Comparison of ENCODE assay signal across 9 mouse cellular contexts in genomic region chrX:36551351-36551750, GRCm38 (mm10). TPM values are rescaled to one million over a fixed set of nuclear protein-coding genes. Genes with fewer than 3 reads are reported as not detected.
DNase-seq lines count a peak whose midpoint lies in the region; ATAC-seq and TF ChIP-seq lines count a peak whose summit lies in the region.
"Had no signal": no experiment of that assay in that cellular context is flagged by ENCODE, and none has a peak within 500 bp of the region (broad histone marks: within the 10 kb centered on the region; RNA-seq: fewer than 3 reads in every experiment).

No protein-coding gene starts in this region.

- TF ChIP-seq CTCF in lung, embryonic 14.5 days (IDR thresholded peaks at IDR 0.05; ENCODE audit: low read depth): no peak
- no peak for TF ChIP-seq CTCF in small intestine, adult 2 months (IDR thresholded peaks at IDR 0.05; ENCODE audit: extremely low read depth, insufficient read length, insufficient replicate concordance, low read depth, low read length)

- H3K4me3 ChIP-seq in forebrain, embryonic 11.5 days (ENCODE audit: low read depth, low read length): no peak overlapping the region
- no peak overlapping the region for H3K4me3 ChIP-seq in forebrain, embryonic 10.5 days
- no peak overlapping the region for H3K4me3 ChIP-seq in lung, embryonic 14.5 days (ENCODE audit: low read depth, low read length)
- H3K4me3 ChIP-seq in small intestine, adult 2 months (ENCODE audit: low read depth, low read length): no peak overlapping the region

- H3K9ac ChIP-seq in forebrain, embryonic 11.5 days (ENCODE audit: low read length): no peak overlapping the region
- no peak overlapping the region for H3K9ac ChIP-seq in lung, embryonic 14.5 days

- 38% methylated on average over 6 of the region's 6 CpGs for WGBS in forebrain, embryonic 11.5 days
- 38% methylated on average over 6 of the region's 6 CpGs for WGBS in forebrain, embryonic 10.5 days
- WGBS in lung, embryonic 14.5 days: 26% methylated on average over 6 of the region's 6 CpGs
- WGBS in small intestine, adult 2 months: 44% methylated on average over 6 of the region's 6 CpGs

- no peak for ATAC-seq in forebrain, embryonic 11.5 days (replicated peaks; ENCODE audit: low FRiP score)
- ATAC-seq in lung, embryonic 14.5 days (ENCODE audit: insufficient read depth): peak; percentile 23; the same call in 1 of the 2 replicates

- H3K4me1 ChIP-seq in forebrain, embryonic 11.5 days (replicated peaks; ENCODE audit: control insufficient read depth, insufficient read depth, low read length): no peaks in the 10 kb centered on the region
- peaks cover 19% of the 10 kb centered on the region for H3K4me1 ChIP-seq in forebrain, embryonic 10.5 days
- no peaks in the 10 kb centered on the region for H3K4me1 ChIP-seq in lung, embryonic 14.5 days (ENCODE audit: insufficient read depth)
- H3K4me1 ChIP-seq in small intestine, adult 2 months (ENCODE audit: control insufficient read depth, insufficient read depth, insufficient read length, low read length): no peaks in the 10 kb centered on the region

- H3K27ac ChIP-seq in forebrain, embryonic 11.5 days (ENCODE audit: low read depth, low read length): peak overlapping the region; percentile 53
- H3K27ac ChIP-seq in forebrain, embryonic 10.5 days: no peak overlapping the region
- H3K27ac ChIP-seq in lung, embryonic 14.5 days (ENCODE audit: low read depth): peak overlapping the region; percentile 87
- peak overlapping the region; percentile 35; the same call in 1 of the 2 replicates for H3K27ac ChIP-seq in small intestine, adult 2 months (ENCODE audit: insufficient read depth, low read depth, low read length)

- intact Hi-C loops in heart, postnatal 14 days (cut with DNase I): no loop called here

- no peaks in the 10 kb centered on the region for H3K27me3 ChIP-seq in forebrain, embryonic 11.5 days (ENCODE audit: control insufficient read depth, insufficient read depth, low read length)
- H3K27me3 ChIP-seq in forebrain, embryonic 10.5 days (ENCODE audit: poor library complexity, severe bottlenecking): no peaks in the 10 kb centered on the region
- no peaks in the 10 kb centered on the region for H3K27me3 ChIP-seq in lung, embryonic 14.5 days (ENCODE audit: insufficient read depth, low read length)
- H3K27me3 ChIP-seq in small intestine, adult 2 months (ENCODE audit: control insufficient read depth, insufficient read depth, low read length): no peaks in the 10 kb centered on the region

- no peak for TF ChIP-seq POLR2A in small intestine, adult 2 months (IDR thresholded peaks at IDR 0.05; ENCODE audit: low read depth, low read length)

- DNase-seq in forebrain, embryonic 11.5 days (ENCODE audit: low spot score): no peak
- no peak for DNase-seq in forebrain, embryonic 10.5 days (ENCODE audit: extremely low spot score, low spot score)
- DNase-seq in lung, embryonic 14.5 days: peak; percentile 4
- no peak for DNase-seq in lung, postnatal 36 days
- peak; percentile 1 to 4 for DNase-seq in heart, postnatal 14 days
- no peak for DNase-seq in thymus, postnatal 0 days (ENCODE audit: low spot score)
- no peak for DNase-seq in urinary bladder, adult 2 months (ENCODE audit: low spot score)

- H3K4me2 ChIP-seq in forebrain, embryonic 11.5 days (ENCODE audit: low read depth, low read length, severe bottlenecking): no peak overlapping the region
- no peak overlapping the region for H3K4me2 ChIP-seq in lung, embryonic 14.5 days

- H3K9me3 ChIP-seq in forebrain, embryonic 11.5 days (ENCODE audit: control insufficient read depth, low read length): no peaks in the 10 kb centered on the region
- H3K9me3 ChIP-seq in forebrain, embryonic 10.5 days: no peaks in the 10 kb centered on the region; the same call in 1 of the 2 replicates
- H3K9me3 ChIP-seq in lung, embryonic 14.5 days (ENCODE audit: low read depth, low read length): no peaks in the 10 kb centered on the region

- H3K36me3 ChIP-seq in forebrain, embryonic 11.5 days (ENCODE audit: control insufficient read depth, insufficient read depth, low read length): no peaks in the 10 kb centered on the region
- no peaks in the 10 kb centered on the region for H3K36me3 ChIP-seq in forebrain, embryonic 10.5 days (replicated peaks)
- no peaks in the 10 kb centered on the region for H3K36me3 ChIP-seq in lung, embryonic 14.5 days (ENCODE audit: insufficient read depth)
- H3K36me3 ChIP-seq in small intestine, adult 2 months (ENCODE audit: control insufficient read depth, insufficient read depth, low read length): no peaks in the 10 kb centered on the region

RNA-seq across cellular contexts. Expression of gene Pgrmc1, which starts 46.7 kb away (rescaled TPM):
- polyA plus RNA-seq in forebrain, embryonic 11.5 days (2014; fragmentation: Nextera tagmentation; extraction: Ambion mirVana): 382 and 393 TPM in 2 replicates
- polyA plus RNA-seq in forebrain, embryonic 10.5 days (2016; fragmentation: Nextera tagmentation; extraction: Ambion mirVana): 358 TPM in 2 replicates
- 219 and 240 TPM in 2 replicates for polyA plus RNA-seq in lung, embryonic 14.5 days (2014; fragmentation: Nextera tagmentation; extraction: Ambion mirVana)
- 10 to 100 TPM; 27.7 to 29.4 TPM for total RNA-seq in heart, postnatal 14 days (2021)
- polyA plus RNA-seq in small intestine, adult 2 months (2012; rRNA removed): 133 and 192 TPM in 2 replicates
- polyA plus RNA-seq in thymus, postnatal 0 days (2015; fragmentation: Nextera tagmentation; extraction: Ambion mirVana): 147 TPM in 2 replicates
- 241 and 285 TPM in 2 replicates for polyA plus RNA-seq in urinary bladder, adult 2 months (2012; rRNA removed)

RNA-seq across cellular contexts. Expression of gene Gm14569, which starts 59.7 kb away (rescaled TPM):
- not detected in 2 replicates for polyA plus RNA-seq in forebrain, embryonic 11.5 days (2014; fragmentation: Nextera tagmentation; extraction: Ambion mirVana)
- not detected in 2 replicates for polyA plus RNA-seq in forebrain, embryonic 10.5 days (2016; fragmentation: Nextera tagmentation; extraction: Ambion mirVana)
- polyA plus RNA-seq in lung, embryonic 14.5 days (2014; fragmentation: Nextera tagmentation; extraction: Ambion mirVana): not detected in 2 replicates
- total RNA-seq in heart, postnatal 14 days (2021): not detected
- not detected in 2 replicates for polyA plus RNA-seq in small intestine, adult 2 months (2012; rRNA removed)
- 0.03 TPM in 1 of 2 replicates, not detected in the other for polyA plus RNA-seq in thymus, postnatal 0 days (2015; fragmentation: Nextera tagmentation; extraction: Ambion mirVana)
- 0.01 TPM in 1 of 2 replicates, not detected in the other for polyA plus RNA-seq in urinary bladder, adult 2 months (2012; rRNA removed)
- total RNA-seq: hematopoietic stem cell, adult 5-6 weeks had no signal

Comparison
In these comparisons a context has a peak if more than half of its experiments do, and no peak if none do; other contexts are left out.
1. DNase-seq: peak in lung, embryonic 14.5 days (single experiment) and heart, postnatal 14 days (2 of 2); none in forebrain, embryonic 11.5 days (single experiment), forebrain, embryonic 10.5 days (single experiment), lung, postnatal 36 days (single experiment), thymus, postnatal 0 days (single experiment) and urinary bladder, adult 2 months (single experiment).